Mouse (Mus musculus): ENCODE measurements around the gene Capn9.

DNA sequence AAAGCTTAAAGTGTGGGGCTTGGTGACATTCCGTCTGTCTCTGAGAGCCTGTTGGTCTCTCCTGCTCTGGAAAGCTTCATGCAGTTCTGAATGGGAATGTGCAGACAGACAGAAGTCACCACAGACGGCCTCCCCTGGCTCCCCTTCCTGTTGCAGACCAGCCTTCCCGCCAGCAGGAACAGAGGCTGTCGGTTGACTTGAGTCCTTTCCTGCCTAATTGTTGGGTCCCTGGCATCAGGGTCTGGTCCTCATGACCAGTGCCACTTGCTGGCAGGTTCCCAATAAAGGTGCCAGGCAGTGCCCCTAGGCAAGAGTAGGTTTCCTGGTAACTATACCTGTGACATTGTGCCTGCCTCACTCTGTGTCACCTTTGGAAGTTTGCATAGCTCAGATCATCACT, 44.9 kb upstream of the Capn9 start:
- TF ChIP-seq TAL1 (IDR thresholded peaks at IDR 0.05; ENCODE audit: low read length) (no peak), GATA1 (IDR thresholded peaks at IDR 0.05; ENCODE audit: low read length) (no peak)

Measured in erythroblast, embryonic 14.5 days (primary cell).